Mouse (Mus musculus): Measurements from ENCODE around the gene Tnip3.

- no peak for TF ChIP-seq CTCF (IDR thresholded peaks at IDR 0.05)
- TF ChIP-seq POLR2A (IDR thresholded peaks at IDR 0.05; ENCODE audit: insufficient read depth, low read depth, low read length): no peak
Measured at GRCm38 (mm10) chr6:65542913-65543312, 17.8 kb downstream of the Tnip3 start.
